Mouse (Mus musculus): ENCODE results near the gene Fut1.
"Not testable (repeated sequence)": the region's sequence is repeated elsewhere in the genome, so short reads cannot be mapped to it uniquely, and the experiment has no call there.

Gene Fut1

DNA sequence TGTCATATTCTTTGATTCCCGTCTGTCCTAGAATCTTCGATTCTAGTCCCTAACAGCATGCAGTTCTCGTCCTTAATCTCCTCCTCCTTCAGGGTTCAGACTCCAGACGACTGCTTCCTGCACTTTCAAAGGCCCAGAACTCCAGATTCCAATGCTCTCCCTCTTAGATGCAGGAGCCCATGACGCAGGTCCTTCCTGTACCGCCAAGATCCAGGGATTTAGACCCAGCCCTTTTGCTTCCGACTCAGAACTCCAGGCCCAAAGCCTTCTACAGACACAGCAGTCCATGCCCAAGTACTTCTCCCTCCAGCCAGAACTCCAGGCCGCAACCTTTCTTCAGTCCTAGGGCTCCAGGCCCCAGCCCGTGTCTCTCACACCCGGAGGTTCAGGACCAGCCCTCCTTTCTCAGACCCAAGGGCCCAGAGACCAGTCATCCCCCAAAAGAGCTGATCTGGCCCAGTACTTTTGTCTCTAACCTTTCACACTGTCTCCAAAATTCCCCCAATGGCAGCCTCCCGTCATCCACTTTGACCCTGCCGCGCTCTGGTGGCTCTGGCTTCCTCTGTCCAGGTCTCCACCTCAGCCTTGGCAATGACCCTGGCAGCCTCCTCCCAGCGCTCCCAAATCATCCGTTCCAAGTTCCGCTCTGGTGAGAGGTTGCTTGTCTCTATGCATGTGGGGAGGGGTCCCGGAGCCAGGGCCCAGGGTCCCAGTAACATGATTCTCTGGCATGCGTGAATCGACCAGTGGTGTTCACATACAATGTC, 23.3 kb downstream of the Fut1 start:
- peak; percentile 67 for DNase-seq

DNA sequence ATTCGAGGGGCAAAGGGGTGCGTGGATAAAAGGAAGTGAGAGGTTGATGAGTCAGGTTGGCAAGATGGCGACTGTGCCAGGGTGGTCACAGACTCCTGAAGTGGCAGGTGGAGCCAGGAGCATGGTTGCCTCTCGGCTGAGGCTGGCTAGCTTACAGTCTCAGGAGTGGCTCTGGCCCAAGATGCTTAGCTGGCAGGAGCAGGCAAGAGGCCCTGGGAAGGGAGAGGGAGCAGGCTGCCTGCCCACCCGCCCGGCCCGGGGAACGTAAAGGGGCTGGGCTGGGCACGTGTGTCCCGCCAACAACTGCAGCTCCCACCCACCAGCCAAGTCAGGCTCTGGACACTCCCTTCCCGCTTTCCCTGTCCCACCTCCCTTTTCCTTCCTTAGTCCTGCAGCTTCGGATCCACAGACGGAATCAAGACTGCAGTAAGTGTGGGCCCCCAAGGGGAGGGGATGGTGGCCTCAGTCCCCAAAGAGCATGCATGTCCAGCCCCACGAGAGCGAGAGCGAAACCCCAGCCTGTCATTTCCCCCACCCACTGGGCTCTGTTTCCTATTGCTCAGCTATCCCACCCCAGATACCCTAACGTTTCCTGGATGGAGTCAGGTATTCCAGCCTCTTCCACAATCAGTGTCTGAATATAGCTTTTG, 24.4 kb downstream of the Fut1 start:
- DNase-seq, result peak; percentile 60

DNA sequence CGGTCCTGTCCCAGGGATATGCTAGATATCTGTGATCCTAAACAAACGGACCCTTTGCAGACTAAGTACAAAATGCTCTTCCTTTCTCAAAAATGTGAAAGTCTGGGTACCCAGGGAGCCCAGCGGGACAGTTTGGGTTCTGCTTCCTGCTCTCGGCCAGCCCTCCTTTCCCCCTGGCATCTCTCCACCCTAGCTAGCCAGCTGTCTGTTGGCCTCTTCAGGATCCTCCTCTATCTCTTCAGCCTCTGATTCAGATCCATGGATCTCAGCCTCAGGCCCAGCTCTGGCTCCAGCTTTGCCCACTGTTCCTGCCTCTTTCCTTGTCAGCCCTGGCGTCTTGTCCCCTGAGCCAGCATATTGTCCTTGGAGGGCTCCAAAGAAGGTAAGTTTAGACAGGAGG, 25.0 kb downstream of the Fut1 start:
- peak; percentile 74 for DNase-seq

DNA sequence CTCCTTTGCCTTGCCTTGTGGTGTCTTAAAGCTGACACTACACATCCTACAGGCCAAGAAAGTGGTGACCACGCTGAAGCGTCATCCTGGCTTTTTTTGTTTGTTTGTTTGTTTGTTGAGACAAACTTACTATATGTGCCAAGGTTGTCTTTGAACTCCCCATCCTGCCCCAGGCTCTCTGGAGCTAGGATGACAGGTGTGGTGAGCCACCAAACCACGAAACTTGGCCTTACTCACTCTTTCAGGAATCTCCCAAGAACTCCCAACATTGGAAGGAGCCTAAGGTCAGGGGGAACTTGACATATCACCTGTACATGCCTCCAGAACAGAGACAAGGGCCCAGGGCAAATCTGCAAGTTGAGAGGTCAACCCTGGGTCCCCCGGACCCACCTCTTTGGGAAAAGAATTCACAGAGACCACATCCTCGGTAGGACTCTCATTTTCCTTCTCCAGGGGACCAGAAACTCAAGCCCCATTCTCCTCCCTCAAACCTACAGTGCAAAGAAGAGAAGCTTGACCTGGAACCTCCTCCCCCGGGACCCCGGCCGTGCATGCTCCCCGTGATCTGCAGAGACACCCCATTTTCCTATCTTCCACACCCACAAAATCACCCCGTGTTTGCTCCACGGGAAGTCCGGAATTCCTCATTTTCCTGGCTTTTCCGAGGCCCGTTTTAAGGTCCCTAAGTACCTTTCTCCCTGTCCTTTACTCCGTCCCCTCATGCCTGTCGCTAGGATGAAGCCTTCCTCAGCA, 25.6 kb downstream of the Fut1 start:
- peak; percentile 68 for DNase-seq

DNA sequence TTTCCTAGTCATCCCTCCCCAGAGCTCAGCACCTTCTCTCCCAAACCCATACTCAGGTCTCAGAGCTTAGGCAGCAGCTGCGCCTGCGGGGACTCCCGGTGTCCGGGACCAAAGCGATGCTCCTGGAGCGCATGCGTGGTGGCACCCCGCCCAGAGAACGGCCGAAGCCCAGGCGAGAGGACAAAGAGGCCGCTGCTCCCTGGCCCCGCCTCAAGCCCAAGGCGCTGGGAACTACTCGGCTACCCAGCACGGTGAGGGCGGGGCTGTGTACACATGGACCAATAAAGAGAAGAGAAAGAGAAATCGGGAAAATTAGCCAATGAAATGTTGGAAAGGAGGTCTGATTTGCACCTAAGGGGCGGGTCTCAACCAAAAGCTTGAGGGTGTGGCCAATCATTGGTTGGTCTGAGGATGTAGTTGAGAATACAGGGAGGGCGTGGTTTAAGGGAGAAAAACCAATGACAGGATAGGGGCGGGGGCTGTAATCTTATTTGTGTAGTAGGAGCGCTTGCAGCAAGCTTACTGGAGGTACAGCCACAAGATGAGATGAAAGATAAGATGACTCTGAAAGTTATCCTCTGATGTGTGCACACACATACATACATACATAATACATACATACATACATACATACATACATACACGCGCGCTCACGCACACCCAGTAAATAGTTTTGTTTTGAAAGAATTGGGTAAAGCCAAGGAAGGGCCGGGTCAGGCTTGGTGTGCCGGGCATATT, 26.5 kb downstream of the Fut1 start:
- peak; percentile 100 for DNase-seq

DNA sequence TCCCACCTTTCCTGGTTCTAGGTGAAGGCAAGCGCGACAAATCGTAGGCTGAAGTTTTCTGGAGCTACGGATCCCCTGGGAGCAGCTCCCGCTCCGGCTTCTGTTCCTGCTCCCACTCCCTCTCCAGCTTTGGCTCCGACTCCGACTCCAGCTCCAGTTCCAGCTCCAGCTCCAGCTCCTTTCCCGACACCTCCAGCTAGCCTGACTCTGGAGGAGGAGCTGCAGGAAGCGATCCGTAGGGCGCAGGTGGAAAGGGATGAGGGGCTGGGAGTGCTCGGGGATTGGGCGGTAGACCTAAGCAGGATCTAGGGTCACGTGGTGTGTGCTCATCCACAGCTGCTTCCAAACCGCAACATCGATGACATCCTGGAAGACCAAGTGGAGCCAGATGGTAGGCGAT, 27.1 kb downstream of the Fut1 start:
- DNase-seq, result peak; percentile 78

DNA sequence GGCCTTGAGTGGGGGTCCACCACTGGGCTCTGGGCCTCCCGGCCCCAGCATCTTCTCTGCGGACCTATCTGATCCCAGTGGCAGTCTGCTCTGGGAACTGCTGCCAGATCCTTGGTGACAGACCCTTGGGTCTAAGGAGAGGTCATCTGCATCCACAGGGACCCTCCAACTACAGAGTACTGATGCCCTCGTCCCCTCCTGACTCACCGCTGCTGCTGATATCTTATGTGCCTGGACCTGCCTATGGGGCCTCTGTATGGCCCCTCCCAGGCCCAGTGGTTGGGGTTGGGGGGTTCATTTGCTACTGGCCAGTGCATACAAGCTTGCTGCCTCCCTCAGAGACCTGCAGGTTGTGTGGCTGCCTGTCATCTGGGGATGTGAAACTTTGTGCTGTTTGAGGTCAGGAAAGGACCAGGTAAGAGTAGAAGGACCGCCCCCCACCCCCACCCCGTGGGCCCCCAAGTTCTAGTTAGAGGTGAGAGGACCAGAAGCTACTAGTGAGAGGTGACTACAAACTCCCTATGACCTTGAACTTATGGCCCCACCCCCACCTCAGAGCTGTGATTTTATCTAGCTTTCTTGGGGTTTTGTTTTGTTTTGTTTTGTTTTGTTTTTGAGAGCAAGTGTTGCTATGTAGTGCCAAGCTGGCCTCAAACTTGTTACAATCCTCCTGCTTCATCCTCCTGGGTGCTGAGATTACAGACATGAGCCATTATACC, 27.9 kb downstream of the Fut1 start:
- DNase-seq, result peak; percentile 66

DNA sequence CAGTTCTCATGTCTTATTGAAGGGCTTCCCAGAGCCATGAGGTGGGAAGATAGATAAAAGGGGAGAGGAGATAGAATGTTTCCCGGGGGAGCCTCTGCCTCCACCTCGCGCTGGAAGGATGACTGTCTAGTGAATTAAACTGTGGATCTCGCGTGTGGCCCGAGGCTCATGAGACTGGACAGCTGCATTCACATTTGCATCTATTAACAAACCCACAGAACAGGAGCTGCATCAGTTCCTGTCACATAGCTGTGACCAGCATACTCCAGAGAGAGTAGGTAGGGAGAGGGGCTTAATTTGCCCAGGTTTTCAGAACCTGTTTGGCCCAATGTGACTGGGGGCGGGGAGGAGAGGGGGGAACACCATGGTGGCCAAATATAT, 28.5 kb downstream of the Fut1 start:
- no peak for DNase-seq

DNA sequence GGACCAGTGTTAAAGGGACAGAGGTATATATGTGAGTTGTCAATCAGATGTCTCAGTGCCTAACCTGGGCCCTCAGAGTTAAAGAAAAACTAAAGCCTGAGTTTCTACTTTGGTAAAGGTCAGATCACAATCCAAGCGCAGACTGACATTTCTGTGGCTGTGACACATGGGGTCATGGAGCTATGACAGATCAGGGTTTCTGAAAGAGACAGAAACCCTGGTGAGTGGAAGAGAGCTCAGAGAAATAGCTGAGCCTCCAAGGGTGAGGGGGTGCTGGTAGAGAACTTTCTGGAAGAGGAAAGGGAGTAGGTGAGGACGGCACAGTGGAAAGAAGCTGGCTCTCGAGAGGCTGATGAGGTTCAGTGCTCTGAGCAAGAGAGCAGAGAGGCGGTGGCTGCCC, 29.6 kb downstream of the Fut1 start:
- no peak for DNase-seq

DNA sequence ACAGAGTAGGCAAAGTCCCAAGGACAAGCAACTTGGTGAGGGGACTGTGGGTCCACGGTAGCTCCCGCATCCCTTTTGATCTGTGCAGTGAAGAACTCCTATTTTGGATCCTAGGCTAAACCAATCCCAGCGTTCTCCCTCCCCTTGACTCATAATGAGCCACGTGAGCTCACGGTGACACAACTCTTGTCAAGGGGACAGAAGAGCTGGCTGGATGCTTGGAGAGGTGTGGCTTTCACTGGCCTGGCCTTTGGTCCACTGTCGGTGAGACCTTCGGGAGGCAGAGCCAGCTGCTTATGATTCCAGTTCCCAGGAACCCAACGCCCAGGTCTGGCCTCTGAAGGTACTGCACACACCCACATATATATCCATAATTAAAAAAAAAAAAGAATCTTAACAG, 32.3 kb downstream of the Fut1 start:
- DNase-seq, result no peak

DNA sequence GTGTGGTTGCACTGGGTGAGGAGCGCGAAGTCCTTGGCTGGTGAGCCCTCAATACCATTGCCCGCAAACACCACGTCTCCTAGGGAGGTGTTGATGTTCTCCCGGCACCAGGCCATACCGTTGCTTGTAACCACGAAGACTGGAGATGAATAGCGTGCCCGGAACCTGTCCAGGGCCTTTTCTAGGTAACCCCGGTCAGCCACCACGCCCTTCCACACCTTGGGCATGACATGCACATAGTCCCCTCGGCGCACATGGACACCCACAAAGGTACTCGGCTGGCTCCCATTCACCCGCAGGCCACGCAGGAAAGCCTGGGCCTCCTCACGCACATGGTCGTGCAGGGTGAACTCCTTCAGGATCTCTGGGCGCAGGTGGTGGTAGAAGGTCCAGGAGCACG, 33.4 kb downstream of the Fut1 start:
- not testable (repeated sequence) for DNase-seq

DNA sequence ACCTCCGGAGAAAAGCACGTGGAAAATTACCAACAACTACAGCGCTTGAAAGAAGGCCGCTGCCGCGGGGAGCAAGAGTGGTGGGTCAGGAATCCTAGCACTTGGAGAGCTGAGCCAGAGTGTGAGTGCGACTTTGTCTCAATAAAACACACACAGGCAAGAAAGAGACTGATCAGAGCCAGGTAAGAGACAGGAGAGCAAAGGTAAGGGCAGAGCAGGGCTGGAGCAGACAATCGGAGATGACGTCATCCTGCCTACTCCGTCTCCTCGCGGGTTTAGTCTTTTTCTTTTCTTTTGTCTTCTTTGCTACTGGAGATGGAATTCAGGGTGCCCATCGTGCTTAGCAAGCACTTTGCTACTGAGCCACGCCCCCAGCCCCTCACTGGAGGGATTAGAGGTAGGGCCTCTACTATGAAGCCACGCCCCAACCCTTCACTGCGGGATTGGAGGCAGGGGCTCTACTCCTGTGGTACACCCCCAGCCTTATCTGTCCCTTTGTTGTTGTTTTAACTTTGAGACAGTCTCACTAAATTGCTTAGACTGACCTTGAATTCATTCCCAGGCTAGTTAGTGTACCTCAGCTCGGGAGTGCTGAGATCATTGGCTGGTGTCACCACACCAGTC, 37.4 kb downstream of the Fut1 start:
- no peak for DNase-seq

DNA sequence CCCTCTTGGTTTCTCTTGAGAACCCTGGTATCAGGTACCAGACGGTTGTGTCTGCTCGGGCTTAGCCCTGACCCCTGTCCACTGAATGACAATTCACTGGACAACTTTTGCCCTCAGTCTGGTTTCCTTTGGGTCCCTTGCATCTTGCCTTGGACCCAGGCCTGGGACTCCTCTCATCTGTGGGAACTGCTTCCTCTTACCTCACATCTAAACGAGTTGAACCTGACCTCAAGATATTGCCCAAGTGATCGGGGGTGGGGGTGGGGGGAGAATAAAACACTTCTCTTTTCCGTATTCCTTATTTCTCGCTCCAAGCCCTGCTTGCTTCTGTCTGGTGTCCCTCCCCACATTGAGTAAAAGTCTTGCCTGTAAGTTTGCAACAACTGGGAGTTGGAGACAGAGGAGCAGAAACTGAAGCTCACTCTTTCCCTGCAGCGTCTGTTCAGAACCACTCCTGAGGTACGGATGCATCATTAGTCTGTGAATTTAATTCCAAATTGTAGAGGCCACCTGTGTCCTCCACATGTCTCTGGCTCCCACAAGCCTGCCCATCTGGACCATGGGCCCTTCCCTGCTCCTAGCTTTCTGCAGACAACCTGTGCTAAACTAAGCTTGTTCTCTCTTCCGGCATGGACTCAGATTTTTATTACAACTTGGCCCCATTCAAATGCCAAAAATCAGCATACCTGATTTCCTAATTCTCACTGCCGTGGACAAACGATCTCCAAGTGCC, 43.8 kb downstream of the Fut1 start:
- DNase-seq, result no peak

DNA sequence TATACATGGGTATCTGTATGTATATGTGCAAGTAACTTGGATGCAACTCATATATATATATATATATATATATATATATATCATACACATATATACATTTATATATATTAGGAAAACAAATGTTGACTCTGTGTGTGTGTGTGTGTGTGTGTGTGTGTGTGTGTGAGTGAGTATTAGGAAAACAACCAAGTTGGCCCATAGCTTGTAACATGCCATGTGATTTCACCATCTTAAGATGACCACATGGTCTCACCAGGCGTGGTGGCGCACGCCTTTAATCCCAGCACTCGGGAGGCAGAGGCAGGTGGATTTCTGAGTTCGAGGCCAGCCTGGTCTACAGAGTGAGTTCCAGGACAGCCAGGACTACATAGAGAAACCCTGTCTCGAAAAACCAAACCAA, 44.6 kb downstream of the Fut1 start:
- not testable (repeated sequence) for DNase-seq

DNA sequence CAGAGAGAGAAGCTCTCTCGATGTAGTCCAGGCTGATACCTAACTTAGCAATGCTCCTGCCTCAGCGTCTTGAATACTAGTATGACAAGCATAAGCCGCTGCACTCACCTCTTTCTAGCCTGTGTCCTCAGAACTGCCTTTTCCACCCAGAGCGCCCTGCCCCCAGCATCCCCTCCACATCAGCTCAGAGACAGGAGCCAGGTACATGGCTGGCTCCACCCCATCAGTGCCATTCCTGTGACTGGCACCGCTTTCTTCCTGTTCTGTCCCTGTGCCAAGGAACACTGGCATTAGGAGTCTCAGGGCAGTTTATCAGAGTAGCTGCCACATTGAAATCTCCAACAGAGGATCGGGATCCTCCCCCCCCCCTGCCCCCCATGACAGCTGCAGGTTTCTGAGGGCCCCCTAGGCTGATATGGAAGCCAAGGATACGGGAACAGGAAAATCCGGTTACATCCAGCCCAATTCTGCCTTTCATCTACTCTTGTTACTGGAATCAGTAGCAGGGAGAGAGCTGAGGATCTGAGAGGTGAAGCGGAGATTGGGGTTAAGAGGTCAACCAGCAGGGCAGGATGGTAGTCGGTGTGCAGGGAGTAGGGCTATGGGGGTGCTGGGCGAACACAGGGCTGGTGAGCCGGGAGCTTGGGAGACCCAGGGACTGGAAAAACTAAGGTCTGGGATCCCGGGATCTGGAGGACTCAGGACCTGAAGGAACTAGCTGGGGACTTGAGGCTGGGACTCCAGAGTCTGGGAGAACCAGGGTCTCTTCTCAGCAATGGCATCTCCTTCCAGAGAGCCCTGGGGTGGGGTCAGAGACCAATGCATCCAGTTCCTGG, 48.4 kb downstream of the Fut1 start:
- no peak for DNase-seq

DNA sequence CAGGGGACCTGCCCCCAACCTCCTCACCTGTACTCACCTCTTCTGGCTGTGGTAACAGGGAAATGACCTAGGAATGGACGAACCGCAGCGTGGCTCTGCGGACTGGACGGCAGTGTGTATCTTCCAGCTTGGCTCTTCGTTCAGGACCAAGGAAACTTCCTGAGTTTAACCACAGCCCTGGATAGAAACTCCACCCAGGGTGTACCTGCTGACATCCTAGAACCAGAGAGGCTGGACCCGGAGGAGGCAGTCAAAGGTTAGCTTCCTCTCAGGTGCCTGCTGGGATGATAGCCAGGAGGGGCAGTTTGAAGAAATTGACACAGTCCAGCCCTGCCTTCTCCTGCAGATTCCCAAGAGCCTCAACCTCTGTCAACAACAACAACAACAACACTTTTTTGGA, 49.1 kb downstream of the Fut1 start, which contains the start of gene Fut2:
Gene Fut2 (minus strand): TSS at position 234 of the 400 bp plus-strand sequence.
- DNase-seq, result no peak

DNA sequence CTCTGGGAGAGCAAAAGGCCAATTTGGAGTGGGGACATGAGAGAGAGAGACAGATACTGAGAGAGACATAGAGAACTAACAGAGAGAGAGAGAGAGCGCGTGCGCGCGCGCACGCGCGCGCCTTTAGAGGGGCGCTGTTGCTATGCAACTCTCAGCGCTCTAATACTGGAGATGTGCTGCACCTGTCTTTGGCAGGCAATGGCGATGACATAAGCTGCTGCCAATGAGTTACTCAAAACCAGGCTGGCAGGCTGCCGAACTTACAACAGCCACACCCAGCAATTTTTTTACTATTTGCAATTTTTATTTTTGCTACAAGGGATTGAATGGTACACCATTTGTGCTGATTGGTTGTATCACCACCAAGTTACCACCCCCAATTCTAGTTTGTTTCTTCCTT, 50.7 kb downstream of the Fut1 start:
- no peak for DNase-seq

DNA sequence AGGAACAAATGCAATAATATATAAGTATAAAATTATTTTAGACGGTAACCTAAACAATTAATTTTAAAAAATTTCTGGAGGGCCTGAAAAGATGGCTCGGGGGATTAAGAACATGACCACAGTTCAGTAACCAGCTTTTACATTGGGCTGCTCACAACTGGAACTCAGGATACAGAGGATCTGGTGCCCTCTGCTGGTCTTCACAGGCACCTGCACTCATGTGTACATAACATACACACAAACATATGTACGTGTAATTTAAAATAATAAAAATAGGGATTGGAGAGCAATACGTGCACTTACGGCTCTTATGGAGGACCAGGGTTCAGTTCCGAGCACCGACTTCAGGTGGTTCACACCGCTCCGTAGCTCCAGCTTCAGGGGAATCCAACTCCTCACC, 51.8 kb downstream of the Fut1 start:
- DNase-seq, result no peak

All from cerebellum, adult 9-10 months (tissue).